Mouse (Mus musculus) activated CD4-positive, CD25-positive, alpha-beta regulatory T cell, adult 4 months (primary cell): ENCODE measurements around the gene Spred2. TPM values are rescaled to one million over a fixed set of nuclear protein-coding genes. Genes with fewer than 3 reads are reported as not detected.
"Not testable (repeated sequence)": the region's sequence is repeated elsewhere in the genome, so short reads cannot be mapped to it uniquely, and the experiment has no call there.

Source experiments
- ATAC-seq: one replicate; pipeline ENCODE4 v1.8.0; 2017
- polyA plus RNA-seq, 2 experiments: library from polyadenylated mRNA; unstranded; fragments of 100-300 nt; shearing (Covaris generic); gene quantifications; one replicate each; pipeline ENCODE4 v1.2.1; 2017

The Spred2 gene
- polyA plus RNA-seq, 2 experiments from 2014 or later: 2.1 to 3.4 TPM

- not testable (repeated sequence) for ATAC-seq
Observed at GRCm38 (mm10) chr11:20064086-20064485, 139.9 kb downstream of the Spred2 start.

- no peak for ATAC-seq
Observed at GRCm38 (mm10) chr11:20064926-20065325, 140.8 kb downstream of the Spred2 start.

GRCm38 (mm10) chr11:20066106-20066505, 141.9 kb downstream of the Spred2 start:
- no peak for ATAC-seq

GRCm38 (mm10) chr11:20067521-20067920, 143.3 kb downstream of the Spred2 start:
- ATAC-seq: peak; percentile 34

GRCm38 (mm10) chr11:20068346-20069004, 144.3 kb downstream of the Spred2 start:
- no peak for ATAC-seq

GRCm38 (mm10) chr11:20072174-20072573, 148.0 kb downstream of the Spred2 start:
- ATAC-seq: peak; percentile 60

- no peak for ATAC-seq
Observed at GRCm38 (mm10) chr11:20072826-20073225, 148.7 kb downstream of the Spred2 start.

Other genes starting within 250 kb of the Spred2 start
- gene Actr2, start 188.5 kb downstream of the Spred2 start, polyA plus RNA-seq: 100 to 1,000 TPM; 465 to 556 TPM